In genomic region chr17:47054613-47055012, GRCm38 (mm10) we compare ENCODE assay signal across 10 mouse cellular contexts. TPM values are rescaled to one million over a fixed set of nuclear protein-coding genes. Genes with fewer than 3 reads are reported as not detected.
A peak's percentile ranks its signal among the peaks of the same experiment; 100 is the strongest.
DNase-seq lines count a peak whose midpoint lies in the region; ATAC-seq and TF ChIP-seq lines count a peak whose summit lies in the region.
"Had no signal": no experiment of that assay in that cellular context is flagged by ENCODE, and none has a peak within 500 bp of the region (broad histone marks: within the 10 kb centered on the region; RNA-seq: fewer than 3 reads in every experiment).

No protein-coding gene starts in this region.

- no peaks in the 10 kb centered on the region for H3K27me3 ChIP-seq in lung, embryonic 14.5 days (ENCODE audit: insufficient read depth, low read length)
- no peaks in the 10 kb centered on the region for H3K27me3 ChIP-seq in heart, adult 2 months (ENCODE audit: control insufficient read depth, insufficient read depth, low read length)
- H3K27me3 ChIP-seq: midbrain, embryonic 13.5 days had no signal

- peaks cover 3% of the 10 kb centered on the region; the same call in 1 of the 2 replicates for H3K4me1 ChIP-seq in lung, embryonic 14.5 days (ENCODE audit: insufficient read depth)
- H3K4me1 ChIP-seq in heart, adult 2 months (ENCODE audit: control insufficient read depth, insufficient read depth, low read length) = peaks cover 6% of the 10 kb centered on the region
- H3K4me1 ChIP-seq: midbrain, embryonic 13.5 days had no signal

- peak; percentile 60 for DNase-seq in lung, embryonic 14.5 days
- no peak for DNase-seq in lung, postnatal 14 days
- DNase-seq in heart, adult 2 months = peak in 1 of 2 experiments; percentile 37
- peak; percentile 57 for DNase-seq in kidney, adult 9 months
- DNase-seq in right cerebral cortex, postnatal 10 days (ENCODE audit: low spot score in 2 of 2) = peak; percentile 61 to 70
- DNase-seq in testis, postnatal 14 days (ENCODE audit: low spot score) = no peak
- DNase-seq in urinary bladder, postnatal 10 days (ENCODE audit: low spot score) = no peak
- no peak for DNase-seq in thymus, postnatal 25 days
- DNase-seq: cerebellum, adult 18-20 months had no signal

- WGBS in lung, embryonic 14.5 days = 72% methylated on average over 11 of the region's 11 CpGs
- 14% methylated on average over 11 of the region's 11 CpGs for WGBS in heart, adult 2 months

- 0 out of 2 replicates have a peak, but pooled peaks have one; percentile 19 for TF ChIP-seq POLR2A in heart, adult 2 months (IDR thresholded peaks at IDR 0.05; ENCODE audit: insufficient read depth, low read depth, low read length)

- no peaks in the 10 kb centered on the region for H3K79me2 ChIP-seq in heart, adult 2 months (replicated peaks; ENCODE audit: control insufficient read depth, insufficient read depth, low read length)

- peak overlapping the region; percentile 82 for H3K27ac ChIP-seq in lung, embryonic 14.5 days (ENCODE audit: low read depth)
- peak overlapping the region; percentile 65 for H3K27ac ChIP-seq in heart, adult 2 months
- H3K27ac ChIP-seq: midbrain, embryonic 13.5 days had no signal

- no peaks in the 10 kb centered on the region for H3K36me3 ChIP-seq in lung, embryonic 14.5 days (ENCODE audit: insufficient read depth)
- H3K36me3 ChIP-seq in heart, adult 2 months (ENCODE audit: control insufficient read depth, insufficient read depth, low read length) = no peaks in the 10 kb centered on the region
- H3K36me3 ChIP-seq: midbrain, embryonic 13.5 days had no signal

- H3K4me2 ChIP-seq in lung, embryonic 14.5 days = no peak overlapping the region
- H3K4me2 ChIP-seq: midbrain, embryonic 13.5 days had no signal

- TF ChIP-seq EP300 in heart, adult 2 months (IDR thresholded peaks at IDR 0.05; ENCODE audit: insufficient read depth, low read depth, low read length) = no peak

- intact Hi-C loops in heart, adult 2 months (cut with DNase I) = no loop called here

- ATAC-seq in lung, embryonic 14.5 days (ENCODE audit: insufficient read depth) = 0 out of 2 replicates have a peak, but pooled peaks have one; percentile 48
- ATAC-seq: midbrain, embryonic 13.5 days had no signal

- TF ChIP-seq CTCF in lung, embryonic 14.5 days (IDR thresholded peaks at IDR 0.05; ENCODE audit: low read depth) = no peak
- no peak for TF ChIP-seq CTCF in heart, adult 2 months (IDR thresholded peaks at IDR 0.05)

- H3K4me3 ChIP-seq in lung, embryonic 14.5 days (ENCODE audit: low read depth, low read length) = no peak overlapping the region
- H3K4me3 ChIP-seq in heart, adult 2 months = peak overlapping the region; percentile 38
- H3K4me3 ChIP-seq: midbrain, embryonic 13.5 days had no signal

- no peak overlapping the region for H3K9ac ChIP-seq in lung, embryonic 14.5 days
- peak overlapping the region; percentile 19; the same call in 1 of the 2 replicates for H3K9ac ChIP-seq in heart, adult 2 months (ENCODE audit: low read depth, low read length)
- H3K9ac ChIP-seq: midbrain, embryonic 13.5 days had no signal

- no peaks in the 10 kb centered on the region for H3K9me3 ChIP-seq in lung, embryonic 14.5 days (ENCODE audit: low read depth, low read length)

RNA-seq across cellular contexts. Expression of gene Ubr2, which starts 44.3 kb away (rescaled TPM):
- 26.8 and 28.6 TPM in 2 replicates for polyA plus RNA-seq in lung, embryonic 14.5 days (2014; fragmentation: Nextera tagmentation; extraction: Ambion mirVana)
- 10 to 100 TPM; 63.9 to 86.1 TPM for total RNA-seq in heart, adult 2 months (2021)
- polyA plus RNA-seq in heart, adult 2 months (2012; rRNA removed) = 29.8 and 46.1 TPM in 2 replicates

Comparison
In these comparisons a context has a peak if more than half of its experiments do, and no peak if none do; other contexts are left out.
1. DNase-seq: peak in lung, embryonic 14.5 days (single experiment), kidney, adult 9 months (single experiment) and right cerebral cortex, postnatal 10 days (2 of 2); none in lung, postnatal 14 days (single experiment), testis, postnatal 14 days (single experiment), urinary bladder, postnatal 10 days (single experiment) and thymus, postnatal 25 days (single experiment).